Mouse (Mus musculus) lung, postnatal 0 days (tissue): Measurements from ENCODE around the gene Fbn1.
A peak's percentile ranks its signal among the peaks of the same experiment; 100 is the strongest.

Source experiments
- CTCF ChIP-seq: IDR thresholded peaks from 2 replicates; pipeline ENCODE4 v1.5.1; 2016; ENCODE audit warnings: antibody characterized with exemption, mild to moderate bottlenecking
- EP300 ChIP-seq: IDR thresholded peaks from 2 replicates; pipeline ENCODE4 v1.6.1; 2016; ENCODE audit warnings: antibody characterized with exemption, mild to moderate bottlenecking, control low read depth

GRCm38 (mm10) chr2:125382613-125383272 is 125.0 kb downstream of the Fbn1 start:
- TF ChIP-seq CTCF (no peak), EP300 (0 out of 2 replicates have a peak, but pooled peaks have one; percentile 42)
